Mouse (Mus musculus) CH12.LX (cell line): ENCODE results near the gene Olfr1132.

ENCODE experiments used
- CTCF ChIP-seq, 2 experiments: IDR thresholded peaks in 1 of 2; conservative IDR thresholded peaks in 1 of 2; 2 replicates each; pipeline ENCODE4 v1.5.1; 2011 to 2012; ENCODE audit warnings: low read depth in 2 of 2, low read length in 2 of 2, improper control_type of control experiment in 1 of 2, inconsistent platforms in 1 of 2, mild to moderate bottlenecking in 1 of 2, moderate library complexity in 1 of 2
- MAX ChIP-seq: IDR thresholded peaks from 2 replicates; pipeline ENCODE4 v1.6.1; 2011; ENCODE audit warnings: low read length, improper control_type of control experiment
- PAX5 ChIP-seq: IDR thresholded peaks from 2 replicates; pipeline ENCODE4 v1.6.1; 2012; ENCODE audit warnings: low read length, inconsistent platforms, mixed read lengths
- POLR2A ChIP-seq: IDR thresholded peaks from 2 replicates; pipeline ENCODE4 v1.6.1; 2011; ENCODE audit warnings: low read depth, mild to moderate bottlenecking, improper control_type of control experiment, low read length

GRCm38 (mm10) chr2:87637435-87637834 lies at the start of gene Olfr1132:
- TF ChIP-seq MAX: no peak
- no peak for TF ChIP-seq POLR2A
- TF ChIP-seq CTCF (conservative IDR thresholded peaks at IDR 0.05 in 1 of 2, IDR thresholded peaks at IDR 0.05 in 1 of 2; ENCODE audit: low read depth in 2 of 2, low read length in 2 of 2): no peak
- no peak for TF ChIP-seq PAX5
